Mouse (Mus musculus) ES-E14 (cell line): ENCODE data around the gene Zcchc2. TPM values are rescaled to one million over a fixed set of nuclear protein-coding genes. Genes with fewer than 3 reads are reported as not detected.

ENCODE experiments used
- DNase-seq: peaks from one replicate; pipeline ENCODE4 v3.0.0-alpha.2; 2013; ENCODE audit warnings: low read depth, low spot score
- H3K27ac ChIP-seq: 2 replicates; pipeline ENCODE4 v1.5.1; 2012; ENCODE audit warnings: low read depth, mild to moderate bottlenecking, low read length, moderate library complexity, mixed read lengths; ENCODE audit not compliant: poor library complexity, insufficient read depth, severe bottlenecking
- H3K36me3 ChIP-seq: 2 replicates; pipeline ENCODE4 v1.6.1; 2012; ENCODE audit warnings: mild to moderate bottlenecking, low read length, moderate library complexity, mixed read lengths; ENCODE audit not compliant: control insufficient read depth, poor library complexity, insufficient read depth, severe bottlenecking
- H3K4me1 ChIP-seq, 2 experiments: fragments of 150-350 bp in 1 of 2; sonication (generic) in 1 of 2; 2 replicates each; pipeline ENCODE4 v1.6.1; 2012; ENCODE audit warnings: low read length in 2 of 2, mild to moderate bottlenecking in 1 of 2, mixed read lengths in 1 of 2; ENCODE audit not compliant: control insufficient read depth in 2 of 2, insufficient read depth in 2 of 2, poor library complexity in 1 of 2
- H3K4me3 ChIP-seq, 2 experiments: fragments of 150-350 bp in 1 of 2; sonication (generic) in 1 of 2; 2 replicates each; pipeline ENCODE4 v1.5.1; 2012; ENCODE audit warnings: low read length in 2 of 2, low read depth in 1 of 2, mild to moderate bottlenecking in 1 of 2, mixed read lengths in 1 of 2; ENCODE audit not compliant: insufficient read depth in 1 of 2, poor library complexity in 1 of 2, severe bottlenecking in 1 of 2
- H3K9ac ChIP-seq: 2 replicates; pipeline ENCODE4 v1.6.1; 2012; ENCODE audit warnings: low read depth, mild to moderate bottlenecking, low read length, mixed read lengths; ENCODE audit not compliant: poor library complexity, insufficient read depth, severe bottlenecking
- H3K9me3 ChIP-seq: fragments of 150-350 bp; sonication (generic); 2 replicates; pipeline ENCODE4 v1.6.1; 2012; ENCODE audit warnings: low read depth, mild to moderate bottlenecking, low read length; ENCODE audit not compliant: control insufficient read depth, insufficient read depth
- CHD2 ChIP-seq: IDR thresholded peaks from 2 replicates; pipeline ENCODE4 v1.6.1; 2014; ENCODE audit warnings: mild to moderate bottlenecking, low read depth, low read length, inconsistent platforms
- HCFC1 ChIP-seq: IDR thresholded peaks from 2 replicates; pipeline ENCODE4 v1.6.1; 2012; ENCODE audit warnings: low read length, inconsistent platforms, borderline replicate concordance; ENCODE audit not compliant: insufficient read depth
- MAFK ChIP-seq: IDR thresholded peaks from 2 replicates; pipeline ENCODE4 v1.6.1; 2014; ENCODE audit warnings: mild to moderate bottlenecking, low read depth, low read length, inconsistent platforms; ENCODE audit not compliant: insufficient read depth
- ZC3H11A ChIP-seq: IDR thresholded peaks from 2 replicates; pipeline ENCODE4 v1.6.1; 2012; ENCODE audit warnings: low read depth, mild to moderate bottlenecking, inconsistent platforms, low read length, borderline replicate concordance
- ZNF384 ChIP-seq: IDR thresholded peaks from 2 replicates; pipeline ENCODE4 v1.6.1; 2012; ENCODE audit warnings: low read depth, low read length, inconsistent platforms
- in situ Hi-C, 2 experiments: fragments of 600-800 bp; cut with MboI; formaldehyde crosslinking; loops; one replicate each; pipeline ENCODE4 v1.15.1; 2025; ENCODE audit warnings: low sequenced_read_pairs in 2 of 2, inconsistent platforms in 1 of 2; ENCODE audit not compliant: unreplicated experiment in 2 of 2
- total RNA-seq: library from RNA; depleted of rRNA; stranded (reverse); fragments of 300-350 nt; gene quantifications from 2 replicates; pipeline ENCODE4 v1.2.3, GENCODE M21; 2012

Zcchc2 gene
- total RNA-seq, 1 experiment: 9.5 TPM

- DNase-seq: no peak
- H3K4me3 ChIP-seq: no peak overlapping the region
- H3K9me3 ChIP-seq: no peaks in the 10 kb centered on the region
- H3K4me1 ChIP-seq: peaks cover under 1 to 3% of the 10 kb centered on the region in 2 experiments; a peak in 2 of 4 replicates
- in situ Hi-C loops: no loop called here
- no peak overlapping the region for H3K27ac ChIP-seq
- no peak overlapping the region for H3K9ac ChIP-seq
- no peaks in the 10 kb centered on the region; the same call in 1 of the 2 replicates for H3K36me3 ChIP-seq
- TF ChIP-seq ZC3H11A: no peak
These were observed 2.0 kb upstream of the Zcchc2 start for GRCm38 (mm10) chr1:105988171-105988570.

- in situ Hi-C loops: no loop called here
- Histone ChIP-seq H3K36me3 (no peaks in the 10 kb centered on the region; the same call in 1 of the 2 replicates), H3K4me3 (peak overlapping the region; percentile 90 to 93; a peak in 3 of 4 replicates), H3K4me1 (peaks cover 2 to 3% of the 10 kb centered on the region in 2 experiments; a peak in 2 of 4 replicates), H3K27ac (no peak overlapping the region), H3K9me3 (no peaks in the 10 kb centered on the region), H3K9ac (no peak overlapping the region)
- DNase-seq: no peak
- TF ChIP-seq ZNF384 (no peak), CHD2 (no peak), HCFC1 (no peak)
These were observed 1.1 kb upstream of the Zcchc2 start for GRCm38 (mm10) chr1:105988903-105989639.

- H3K27ac ChIP-seq: no peak overlapping the region
- in situ Hi-C loops: no loop called here
- H3K36me3 ChIP-seq: no peaks in the 10 kb centered on the region; the same call in 1 of the 2 replicates
- DNase-seq: no peak
- H3K9ac ChIP-seq: peak overlapping the region; percentile 69
- TF ChIP-seq ZC3H11A (no peak), CHD2 (no peak), ZNF384 (no peak), MAFK (no peak), HCFC1 (no peak)
- H3K4me1 ChIP-seq: peaks cover 2 to 3% of the 10 kb centered on the region in 2 experiments; a peak in 3 of 4 replicates
- peak overlapping the region; percentile 90 to 93 for H3K4me3 ChIP-seq
- H3K9me3 ChIP-seq: no peaks in the 10 kb centered on the region
These were observed 594 bp upstream of the Zcchc2 start for GRCm38 (mm10) chr1:105989640-105989984.

GRCm38 (mm10) chr1:105990911-105991761 is 930 bp downstream of the Zcchc2 start:
- TF ChIP-seq CHD2 (no peak), HCFC1 (no peak), MAFK (no peak), ZNF384 (no peak), ZC3H11A (no peak)
- Histone ChIP-seq H3K4me1 (peaks cover 7 to 9% of the 10 kb centered on the region in 2 experiments), H3K4me3 (peak overlapping the region; percentile 90 to 93), H3K36me3 (no peaks in the 10 kb centered on the region; the same call in 1 of the 2 replicates), H3K9me3 (no peaks in the 10 kb centered on the region), H3K27ac (no peak overlapping the region), H3K9ac (peak overlapping the region; percentile 85)
- DNase-seq: no peak
- in situ Hi-C loops: no loop called here
